Mouse (Mus musculus) hindbrain, embryonic 12.5 days (tissue): ENCODE measurements around the gene Bach2. TPM values are rescaled to one million over a fixed set of nuclear protein-coding genes. Genes with fewer than 3 reads are reported as not detected.

ENCODE experiments used
- ATAC-seq: fragments of 200-750 bp; cut with Nextera tagmentation; 2 replicates; pipeline ENCODE4 v1.8.0; 2017; ENCODE audit warnings: moderate TSS enrichment; ENCODE audit not compliant: low FRiP score
- H3K27ac ChIP-seq: fragments of 300-500 bp; sonication (generic); 2 replicates; pipeline ENCODE4 v1.5.1; 2016; ENCODE audit warnings: mild to moderate bottlenecking
- H3K27me3 ChIP-seq: fragments of 300-500 bp; sonication (generic); 2 replicates; pipeline ENCODE4 v1.6.1; 2016; ENCODE audit warnings: mild to moderate bottlenecking
- H3K36me3 ChIP-seq: fragments of 300-500 bp; sonication (generic); 2 replicates; pipeline ENCODE4 v1.6.1; 2016; ENCODE audit warnings: mild to moderate bottlenecking
- H3K4me1 ChIP-seq: fragments of 300-500 bp; sonication (generic); 2 replicates; pipeline ENCODE4 v1.6.1; 2016
- H3K4me2 ChIP-seq: fragments of 300-500 bp; sonication (generic); replicated peaks from 2 replicates; pipeline ENCODE4 v1.6.1; 2016; ENCODE audit warnings: mild to moderate bottlenecking
- H3K4me3 ChIP-seq: fragments of 300-500 bp; sonication (generic); 2 replicates; pipeline ENCODE4 v1.5.1; 2016; ENCODE audit warnings: mild to moderate bottlenecking
- H3K9ac ChIP-seq: fragments of 300-500 bp; sonication (generic); 2 replicates; pipeline ENCODE4 v1.6.1; 2016; ENCODE audit warnings: mild to moderate bottlenecking, moderate library complexity
- H3K9me3 ChIP-seq: fragments of 300-500 bp; sonication (generic); replicated peaks from 2 replicates; pipeline ENCODE4 v1.6.1; 2016; ENCODE audit warnings: mild to moderate bottlenecking
- WGBS: fragments of 180-500 bp; shearing (Covaris S2); methylation state at CpG from one replicate; pipeline ENCODE4 v1.1.7; 2016; 5-methylcytosine and 5-hydroxymethylcytosine counted together
- polyA plus RNA-seq: library from polyadenylated mRNA; unstranded; fragments of >200 nt; fragmentation: Nextera tagmentation; extraction: Ambion mirVana; gene quantifications from 2 replicates; pipeline ENCODE4 v1.2.1, GENCODE M21; 2016

Bach2 gene
- polyA plus RNA-seq, 1 experiment from 2014 or later, result 27.3 TPM

- Histone ChIP-seq H3K4me3 (no peak overlapping the region), H3K9me3 (no peaks in the 10 kb centered on the region), H3K9ac (no peak overlapping the region), H3K36me3 (no peaks in the 10 kb centered on the region), H3K4me2 (no peak overlapping the region), H3K4me1 (no peaks in the 10 kb centered on the region), H3K27ac (no peak overlapping the region), H3K27me3 (no peaks in the 10 kb centered on the region)
- no peak for ATAC-seq
- 82% methylated on average over 9 of the region's 9 CpGs for WGBS
Observed at GRCm38 (mm10) chr4:32210424-32211184, 28.0 kb upstream of the Bach2 start.

GRCm38 (mm10) chr4:32212593-32212992 lies 26.0 kb upstream of the Bach2 start:
- Histone ChIP-seq H3K9me3 (no peaks in the 10 kb centered on the region), H3K36me3 (no peaks in the 10 kb centered on the region), H3K4me2 (no peak overlapping the region), H3K9ac (no peak overlapping the region), H3K4me1 (peaks cover 5% of the 10 kb centered on the region; the same call in 1 of the 2 replicates), H3K27ac (no peak overlapping the region), H3K4me3 (no peak overlapping the region), H3K27me3 (no peaks in the 10 kb centered on the region)
- ATAC-seq, result no peak

- H3K36me3 ChIP-seq, result no peaks in the 10 kb centered on the region
Observed at GRCm38 (mm10) chr4:32216466-32216865, 22.1 kb upstream of the Bach2 start.

GRCm38 (mm10) chr4:32217016-32217415 lies 21.6 kb upstream of the Bach2 start:
- Histone ChIP-seq H3K4me1 (peaks cover 5% of the 10 kb centered on the region; the same call in 1 of the 2 replicates), H3K9ac (no peak overlapping the region), H3K4me3 (no peak overlapping the region), H3K27me3 (no peaks in the 10 kb centered on the region), H3K4me2 (no peak overlapping the region), H3K27ac (no peak overlapping the region), H3K9me3 (no peaks in the 10 kb centered on the region), H3K36me3 (no peaks in the 10 kb centered on the region)
- ATAC-seq, result no peak
- 79% methylated on average over 3 of the region's 3 CpGs for whole genome bisulfite sequencing

More at GRCm38 (mm10) chr4:32216466-32216865, 22.1 kb upstream of the Bach2 start:
- H3K4me3 ChIP-seq, result no peak overlapping the region
- no peak overlapping the region for H3K4me2 ChIP-seq
- H3K27ac ChIP-seq, result no peak overlapping the region
- no peaks in the 10 kb centered on the region for H3K27me3 ChIP-seq
- no peak overlapping the region for H3K9ac ChIP-seq
- ATAC-seq, result no peak
- 91% methylated on average over 4 of the region's 4 CpGs for WGBS
- no peaks in the 10 kb centered on the region for H3K9me3 ChIP-seq
- H3K4me1 ChIP-seq, result peaks cover 5% of the 10 kb centered on the region; the same call in 1 of the 2 replicates

GRCm38 (mm10) chr4:32217593-32217992 lies 21.0 kb upstream of the Bach2 start:
- no peak for ATAC-seq
- peaks cover 5% of the 10 kb centered on the region; the same call in 1 of the 2 replicates for H3K4me1 ChIP-seq

GRCm38 (mm10) chr4:32218371-32218770 lies 20.2 kb upstream of the Bach2 start:
- Histone ChIP-seq H3K4me1 (peaks cover 5% of the 10 kb centered on the region; the same call in 1 of the 2 replicates), H3K27ac (no peak overlapping the region), H3K36me3 (no peaks in the 10 kb centered on the region), H3K4me3 (no peak overlapping the region), H3K9me3 (no peaks in the 10 kb centered on the region), H3K9ac (no peak overlapping the region), H3K4me2 (no peak overlapping the region), H3K27me3 (no peaks in the 10 kb centered on the region)
- 83% methylated on average over 4 of the region's 4 CpGs for WGBS
- no peak for ATAC-seq

More at GRCm38 (mm10) chr4:32217593-32217992, 21.0 kb upstream of the Bach2 start:
- Histone ChIP-seq H3K4me2 (no peak overlapping the region), H3K9ac (no peak overlapping the region), H3K36me3 (no peaks in the 10 kb centered on the region), H3K4me3 (no peak overlapping the region), H3K27ac (no peak overlapping the region), H3K9me3 (no peaks in the 10 kb centered on the region), H3K27me3 (no peaks in the 10 kb centered on the region)
- 94% methylated on average over 12 of the region's 12 CpGs for WGBS

GRCm38 (mm10) chr4:32219428-32220128 lies 19.0 kb upstream of the Bach2 start:
- Histone ChIP-seq H3K27ac (no peak overlapping the region), H3K4me1 (peaks cover 5% of the 10 kb centered on the region; the same call in 1 of the 2 replicates), H3K27me3 (no peaks in the 10 kb centered on the region), H3K4me3 (no peak overlapping the region), H3K9me3 (no peaks in the 10 kb centered on the region), H3K36me3 (no peaks in the 10 kb centered on the region), H3K9ac (no peak overlapping the region), H3K4me2 (no peak overlapping the region)
- 37% methylated on average over 10 of the region's 10 CpGs for WGBS
- no peak for ATAC-seq

GRCm38 (mm10) chr4:32220129-32220491 lies 18.5 kb upstream of the Bach2 start:
- Histone ChIP-seq H3K4me3 (no peak overlapping the region), H3K9me3 (no peaks in the 10 kb centered on the region), H3K36me3 (no peaks in the 10 kb centered on the region), H3K27me3 (no peaks in the 10 kb centered on the region), H3K27ac (no peak overlapping the region), H3K4me2 (no peak overlapping the region), H3K9ac (no peak overlapping the region), H3K4me1 (peaks cover 5% of the 10 kb centered on the region; the same call in 1 of the 2 replicates)
- WGBS, result 68% methylated on average over 4 of the region's 4 CpGs
- ATAC-seq, result no peak

GRCm38 (mm10) chr4:32220961-32221360 lies 17.6 kb upstream of the Bach2 start:
- Histone ChIP-seq H3K36me3 (no peaks in the 10 kb centered on the region), H3K9ac (no peak overlapping the region), H3K4me1 (peaks cover 2% of the 10 kb centered on the region; the same call in 1 of the 2 replicates), H3K27ac (no peak overlapping the region), H3K27me3 (no peaks in the 10 kb centered on the region), H3K9me3 (no peaks in the 10 kb centered on the region), H3K4me3 (no peak overlapping the region), H3K4me2 (no peak overlapping the region)
- ATAC-seq, result no peak
- 78% methylated on average over 6 of the region's 6 CpGs for WGBS

GRCm38 (mm10) chr4:32223563-32223962 lies 15.0 kb upstream of the Bach2 start:
- H3K4me1 ChIP-seq, result no peaks in the 10 kb centered on the region; the same call in 1 of the 2 replicates
- no peak overlapping the region for H3K9ac ChIP-seq
- H3K4me3 ChIP-seq, result no peak overlapping the region
- no peak overlapping the region for H3K27ac ChIP-seq
- H3K36me3 ChIP-seq, result no peaks in the 10 kb centered on the region
- H3K4me2 ChIP-seq, result no peak overlapping the region
- H3K27me3 ChIP-seq, result no peaks in the 10 kb centered on the region
- no peak for ATAC-seq
- H3K9me3 ChIP-seq, result no peaks in the 10 kb centered on the region

GRCm38 (mm10) chr4:32225191-32225590 lies 13.4 kb upstream of the Bach2 start:
- Histone ChIP-seq H3K9me3 (no peaks in the 10 kb centered on the region), H3K4me3 (no peak overlapping the region), H3K27ac (no peak overlapping the region), H3K36me3 (no peaks in the 10 kb centered on the region), H3K9ac (no peak overlapping the region), H3K4me2 (no peak overlapping the region), H3K27me3 (no peaks in the 10 kb centered on the region), H3K4me1 (no peaks in the 10 kb centered on the region)
- WGBS, result 88% methylated on average over 2 of the region's 2 CpGs
- ATAC-seq, result no peak

- Histone ChIP-seq H3K9me3 (no peaks in the 10 kb centered on the region), H3K36me3 (no peaks in the 10 kb centered on the region), H3K27me3 (no peaks in the 10 kb centered on the region), H3K4me3 (no peak overlapping the region), H3K9ac (no peak overlapping the region), H3K4me1 (no peaks in the 10 kb centered on the region), H3K4me2 (no peak overlapping the region), H3K27ac (no peak overlapping the region; the same call in 1 of the 2 replicates)
- no peak for ATAC-seq
- WGBS, result 79% methylated on average over 7 of the region's 8 CpGs
Observed at GRCm38 (mm10) chr4:32227970-32228557, 10.5 kb upstream of the Bach2 start.
